Mouse (Mus musculus) left cerebral cortex, adult 11 months (tissue): ENCODE data around the gene Msh6.
"Not testable (repeated sequence)": the region's sequence is repeated elsewhere in the genome, so short reads cannot be mapped to it uniquely, and the experiment has no call there.

ENCODE experiments used
- DNase-seq: peaks from one replicate; pipeline ENCODE4 v3.0.0; 2022; ENCODE audit warnings: low spot score

Msh6 gene

GRCm38 (mm10) chr17:87979696-87980095 lies 4.8 kb downstream of the Msh6 start:
- DNase-seq = not testable (repeated sequence)

- no peak for DNase-seq
Observed at GRCm38 (mm10) chr17:87982112-87982511, 7.2 kb downstream of the Msh6 start.

- DNase-seq = no peak
Observed at GRCm38 (mm10) chr17:87983313-87983712, 8.5 kb downstream of the Msh6 start.

- DNase-seq = no peak
Observed at GRCm38 (mm10) chr17:87984440-87985214, 9.8 kb downstream of the Msh6 start.

DNA sequence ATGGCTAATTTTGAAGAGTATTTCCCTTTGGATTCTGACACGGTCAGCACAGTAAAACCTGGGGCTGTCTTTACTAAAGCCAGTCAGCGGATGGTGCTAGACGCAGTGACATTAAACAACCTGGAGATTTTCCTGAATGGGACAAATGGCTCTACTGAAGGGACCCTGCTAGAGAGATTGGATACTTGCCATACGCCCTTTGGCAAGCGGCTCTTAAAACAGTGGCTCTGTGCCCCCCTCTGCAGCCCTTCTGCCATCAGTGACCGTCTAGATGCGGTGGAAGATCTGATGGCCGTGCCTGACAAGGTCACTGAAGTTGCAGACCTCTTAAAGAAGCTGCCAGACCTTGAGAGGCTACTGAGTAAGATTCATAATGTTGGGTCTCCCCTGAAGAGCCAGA lies 11.1 kb downstream of the Msh6 start:
- no peak for DNase-seq

GRCm38 (mm10) chr17:87987507-87987906 lies 12.6 kb downstream of the Msh6 start:
- no peak for DNase-seq

- no peak for DNase-seq
Observed at GRCm38 (mm10) chr17:87992154-87992553, 17.3 kb downstream of the Msh6 start.

- DNase-seq = no peak
Observed at GRCm38 (mm10) chr17:87993338-87993737, 18.5 kb downstream of the Msh6 start.

DNA sequence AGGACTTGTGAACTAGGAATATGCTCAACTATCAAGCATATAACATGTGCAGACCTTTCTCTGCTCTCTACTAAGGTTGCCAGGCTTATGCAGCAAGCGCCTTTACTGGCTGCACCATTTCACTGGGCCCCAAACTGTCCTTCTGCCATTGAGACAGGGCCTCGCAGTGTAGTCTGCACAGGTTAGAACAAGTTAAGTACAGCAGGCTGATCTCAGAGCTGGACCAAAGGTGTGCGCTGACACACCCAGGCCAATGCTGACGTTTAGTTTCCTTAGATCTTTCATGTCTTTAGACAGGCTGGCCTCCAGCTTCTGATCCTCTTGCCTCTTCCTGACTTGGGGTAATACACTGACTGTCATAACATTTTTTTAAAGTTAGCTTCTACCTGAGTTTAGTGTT lies 22.9 kb downstream of the Msh6 start:
- DNase-seq = no peak

GRCm38 (mm10) chr17:88004892-88005291 lies 30.0 kb downstream of the Msh6 start:
- no peak for DNase-seq

GRCm38 (mm10) chr17:88006956-88007355 lies 32.1 kb downstream of the Msh6 start:
- no peak for DNase-seq

DNA sequence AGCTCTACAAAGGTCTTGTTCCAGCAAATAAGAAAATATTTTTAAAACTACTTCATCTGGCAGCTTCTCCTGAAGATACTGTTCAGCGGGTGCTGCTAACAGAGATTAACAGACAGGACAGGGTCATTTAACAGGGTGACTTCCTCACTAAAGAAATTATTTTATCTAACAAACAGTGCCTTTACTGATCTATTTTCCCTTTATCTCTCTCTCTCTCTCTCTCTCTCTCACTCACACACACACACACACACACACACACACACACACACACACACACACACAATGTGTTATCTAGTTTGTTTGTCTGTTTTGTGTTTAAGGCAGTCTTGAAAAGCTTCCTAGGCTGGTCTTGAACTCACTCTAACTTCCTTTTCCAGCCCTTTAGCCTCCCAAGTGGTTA lies 39.6 kb downstream of the Msh6 start:
- DNase-seq = no peak

DNA sequence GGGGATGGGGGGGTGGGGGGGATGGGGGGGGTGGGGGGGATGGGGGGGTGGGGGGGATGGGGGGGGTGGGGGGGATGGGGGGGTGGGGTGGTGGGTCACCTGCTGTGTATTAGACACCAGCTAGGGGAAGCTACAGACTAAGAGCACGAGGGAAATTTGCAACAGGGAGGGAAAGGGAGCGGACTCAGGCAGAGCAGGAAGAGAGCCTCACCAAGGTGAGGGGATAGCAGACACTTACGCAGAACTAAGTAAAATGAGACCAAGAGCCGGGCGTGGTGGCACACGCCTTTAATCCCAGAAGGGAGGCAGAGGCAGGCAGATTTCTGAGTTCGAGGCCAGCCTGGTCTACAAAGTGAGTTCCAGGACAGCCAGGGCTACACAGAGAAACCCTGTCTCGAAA lies 41.2 kb downstream of the Msh6 start:
- DNase-seq = not testable (repeated sequence)

DNA sequence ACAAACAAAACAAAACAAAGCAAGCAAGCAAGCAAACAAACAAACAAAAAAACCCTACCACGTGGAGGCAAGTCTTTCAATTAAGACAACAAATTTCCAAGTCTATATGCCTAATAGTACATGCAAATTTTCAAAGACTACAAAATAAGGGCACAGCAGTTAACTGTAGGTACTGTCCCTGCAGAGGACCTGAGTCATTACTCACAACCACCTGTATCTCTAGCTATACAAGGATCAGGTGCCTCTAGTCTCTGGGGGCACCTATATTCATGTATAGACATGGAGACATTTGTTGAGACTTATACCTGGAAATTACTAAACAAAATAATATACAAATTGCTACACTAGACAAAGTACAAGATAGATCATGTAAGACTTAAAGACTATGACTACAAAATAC lies 49.1 kb downstream of the Msh6 start:
- no peak for DNase-seq

DNA sequence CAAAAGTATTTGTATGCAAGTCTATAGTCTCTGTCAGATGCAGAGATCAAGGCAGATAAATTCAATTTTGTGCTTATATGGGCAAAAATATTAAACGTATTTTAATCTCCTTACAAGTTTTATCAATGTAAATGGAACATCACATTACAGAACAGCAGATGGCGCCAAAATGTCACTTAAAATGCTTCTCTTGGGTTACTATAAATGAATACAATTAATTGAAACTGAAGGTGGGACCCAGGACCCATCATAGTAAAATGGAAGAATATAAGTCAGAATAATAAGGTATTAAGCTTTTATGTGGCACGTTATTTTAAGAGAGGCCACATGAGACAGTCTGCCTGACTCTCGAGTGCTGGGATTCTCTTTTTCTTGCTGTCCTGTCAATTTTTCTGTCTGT lies 50.4 kb downstream of the Msh6 start:
- peak; percentile 47 for DNase-seq

DNA sequence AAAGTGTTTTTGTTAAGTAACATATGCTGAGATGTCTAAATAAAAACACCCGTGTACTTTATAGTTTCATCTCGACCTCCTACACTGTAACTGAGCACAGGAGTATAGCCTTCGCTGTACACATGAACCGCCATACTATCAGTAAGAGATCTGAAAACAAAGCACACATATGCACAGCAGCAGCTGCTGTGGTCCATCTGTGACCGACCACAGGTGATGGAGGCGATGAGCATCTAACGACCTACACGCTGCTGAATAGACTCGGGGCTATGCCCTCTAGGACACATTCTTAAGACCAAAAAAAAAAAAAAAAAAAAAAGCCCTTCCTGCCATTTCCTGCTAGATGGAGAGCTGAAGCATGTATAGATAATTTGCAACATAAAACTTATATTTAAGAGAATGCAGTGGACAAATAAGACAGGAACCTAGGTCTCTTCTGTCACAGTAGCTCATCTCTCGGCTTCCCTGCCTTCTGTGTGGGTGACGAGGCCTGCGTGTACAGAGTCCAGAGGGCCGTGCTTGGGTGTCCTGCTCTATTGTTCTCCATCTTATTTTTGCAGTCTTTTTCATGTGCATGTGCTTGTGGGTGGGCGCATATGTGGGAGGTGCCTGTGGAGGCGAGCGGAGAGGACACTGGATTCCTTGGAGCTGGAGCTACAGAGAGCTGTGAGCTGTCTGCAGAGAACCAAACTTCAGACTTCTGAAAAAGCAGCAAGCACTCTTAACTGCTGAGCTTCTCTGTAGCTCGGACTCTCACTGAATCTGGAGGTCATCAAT lies 54.5 kb downstream of the Msh6 start:
- DNase-seq = peak; percentile 24

DNA sequence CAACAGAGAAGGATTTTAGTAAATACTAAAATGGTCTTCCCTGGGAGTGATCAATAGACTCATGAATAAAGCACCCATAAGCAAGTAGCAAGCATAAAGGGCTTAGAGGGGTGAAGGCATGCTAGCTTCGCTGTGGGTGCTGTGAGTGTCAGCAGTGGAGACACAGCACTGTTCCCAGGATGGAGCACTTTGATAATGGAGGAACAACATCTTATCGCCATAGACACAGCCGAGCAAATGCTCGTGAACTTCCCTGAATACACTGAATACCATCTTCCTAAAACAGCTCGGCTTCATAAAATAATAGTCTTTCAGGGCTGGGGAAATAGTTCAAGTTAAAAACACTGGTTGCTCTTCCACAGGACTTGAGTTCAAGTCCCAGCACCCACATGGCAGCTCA lies 56.9 kb downstream of the Msh6 start:
- no peak for DNase-seq

- DNase-seq = no peak
Observed at GRCm38 (mm10) chr17:88034418-88034817, 59.6 kb downstream of the Msh6 start.
